Mouse (Mus musculus) spleen, adult 2 months (tissue): ENCODE results near the gene Scn3b. TPM values are rescaled to one million over a fixed set of nuclear protein-coding genes. Genes with fewer than 3 reads are reported as not detected.

Source experiments
- DNase-seq, 2 experiments: peaks; one replicate each; pipeline versions ENCODE4 v3.0.0 to v3.0.0-alpha.2; 2012 to 2021; ENCODE audit warnings: low spot score in 2 of 2, low read depth in 1 of 2
- H3K27ac ChIP-seq: fragments of 200-500 bp; 2 replicates; pipeline ENCODE4 v1.5.1; 2012; ENCODE audit warnings: low read length, inconsistent platforms; ENCODE audit not compliant: insufficient read depth
- H3K27me3 ChIP-seq: fragments of 200-500 bp; 2 replicates; pipeline ENCODE4 v1.6.1; 2012; ENCODE audit warnings: mild to moderate bottlenecking, moderate library complexity, low read length, inconsistent platforms; ENCODE audit not compliant: control insufficient read depth, insufficient read depth
- H3K36me3 ChIP-seq: fragments of 200-500 bp; 2 replicates; pipeline ENCODE4 v1.6.1; 2012; ENCODE audit warnings: mild to moderate bottlenecking, low read length, inconsistent platforms; ENCODE audit not compliant: control insufficient read depth, insufficient read depth
- H3K4me1 ChIP-seq: fragments of 200-500 bp; 2 replicates; pipeline ENCODE4 v1.6.1; 2011; ENCODE audit warnings: inconsistent platforms; ENCODE audit not compliant: control insufficient read depth, insufficient read depth, insufficient read length
- H3K4me3 ChIP-seq: fragments of 200-500 bp; 2 replicates; pipeline ENCODE4 v1.5.1; 2011; ENCODE audit warnings: mild to moderate bottlenecking, inconsistent platforms; ENCODE audit not compliant: insufficient read depth, insufficient read length; ENCODE audit errors: extremely low read depth
- CTCF ChIP-seq: fragments of 200-500 bp; IDR thresholded peaks from 2 replicates; pipeline ENCODE4 v1.5.1; 2011; ENCODE audit warnings: mild to moderate bottlenecking, inconsistent platforms; ENCODE audit not compliant: insufficient read depth, insufficient read length, insufficient replicate concordance; ENCODE audit errors: extremely low read depth
- POLR2A ChIP-seq: fragments of 200-500 bp; IDR thresholded peaks from 2 replicates; pipeline ENCODE4 v1.6.1; 2011; ENCODE audit warnings: low read depth, low read length, inconsistent platforms
- WGBS: fragments of 180-500 bp; shearing (Covaris S2); methylation state at CpG from one replicate; pipeline ENCODE4 v1.1.7; 2018; 5-methylcytosine and 5-hydroxymethylcytosine counted together
- polyA plus RNA-seq: library from polyadenylated mRNA; depleted of rRNA; stranded (reverse); fragments of >200 nt; gene quantifications from 2 replicates; pipeline ENCODE4 v1.2.3, GENCODE M21; 2012

Scn3b gene
- polyA plus RNA-seq, 1 experiment = 0.26 TPM

- no peak for DNase-seq
- WGBS = 75% methylated on average over 9 of the region's 9 CpGs
- no peak overlapping the region for H3K27ac ChIP-seq
- TF ChIP-seq CTCF = no peak
- TF ChIP-seq POLR2A = no peak
- peaks cover 1% of the 10 kb centered on the region; the same call in 1 of the 2 replicates for H3K27me3 ChIP-seq
- H3K4me1 ChIP-seq = no peaks in the 10 kb centered on the region
- H3K36me3 ChIP-seq = no peaks in the 10 kb centered on the region
- H3K4me3 ChIP-seq = no peak overlapping the region
Measured at GRCm38 (mm10) chr9:40245466-40245865, 23.6 kb upstream of the Scn3b start.

GRCm38 (mm10) chr9:40245974-40246665 is 22.9 kb upstream of the Scn3b start:
- Histone ChIP-seq H3K27ac (no peak overlapping the region), H3K36me3 (no peaks in the 10 kb centered on the region), H3K4me3 (no peak overlapping the region), H3K4me1 (no peaks in the 10 kb centered on the region), H3K27me3 (no peaks in the 10 kb centered on the region)
- WGBS = 86% methylated on average over 7 of the region's 7 CpGs
- DNase-seq = no peak
- TF ChIP-seq POLR2A = no peak
- no peak for TF ChIP-seq CTCF

- no peak for TF ChIP-seq CTCF
- no peak for TF ChIP-seq POLR2A
- H3K4me3 ChIP-seq = no peak overlapping the region
- H3K27ac ChIP-seq = no peak overlapping the region
- H3K4me1 ChIP-seq = no peaks in the 10 kb centered on the region
- no peaks in the 10 kb centered on the region for H3K36me3 ChIP-seq
- no peak for DNase-seq
- H3K27me3 ChIP-seq = no peaks in the 10 kb centered on the region
- 89% methylated on average over 6 of the region's 6 CpGs for WGBS
Measured at GRCm38 (mm10) chr9:40246702-40247101, 22.3 kb upstream of the Scn3b start.

- WGBS = 63% methylated on average over 1 of the region's 1 CpGs
- no peak for DNase-seq
- Histone ChIP-seq H3K36me3 (no peaks in the 10 kb centered on the region), H3K27ac (no peak overlapping the region), H3K4me3 (no peak overlapping the region), H3K27me3 (no peaks in the 10 kb centered on the region), H3K4me1 (no peaks in the 10 kb centered on the region)
- no peak for TF ChIP-seq CTCF
- TF ChIP-seq POLR2A = no peak
Measured at GRCm38 (mm10) chr9:40249106-40249505, 19.9 kb upstream of the Scn3b start.

- WGBS = 50% methylated on average over 3 of the region's 3 CpGs
- Histone ChIP-seq H3K27ac (no peak overlapping the region), H3K4me3 (no peak overlapping the region), H3K27me3 (no peaks in the 10 kb centered on the region), H3K4me1 (no peaks in the 10 kb centered on the region), H3K36me3 (no peaks in the 10 kb centered on the region)
- TF ChIP-seq POLR2A (no peak), CTCF (no peak)
- no peak for DNase-seq
Measured at GRCm38 (mm10) chr9:40252459-40252858, 16.6 kb upstream of the Scn3b start.

GRCm38 (mm10) chr9:40263874-40264273 is 5.1 kb upstream of the Scn3b start:
- Histone ChIP-seq H3K27me3 (no peaks in the 10 kb centered on the region), H3K4me3 (no peak overlapping the region), H3K4me1 (no peaks in the 10 kb centered on the region), H3K27ac (no peak overlapping the region), H3K36me3 (no peaks in the 10 kb centered on the region)
- DNase-seq = no peak
- no peak for TF ChIP-seq CTCF
- TF ChIP-seq POLR2A = no peak
- WGBS = 37% methylated on average over 6 of the region's 6 CpGs

GRCm38 (mm10) chr9:40268040-40268747 is 823 bp upstream of the Scn3b start:
- H3K27ac ChIP-seq = no peak overlapping the region
- no peaks in the 10 kb centered on the region for H3K36me3 ChIP-seq
- DNase-seq = no peak
- 24% methylated on average over 21 of the region's 21 CpGs for WGBS
- H3K27me3 ChIP-seq = no peaks in the 10 kb centered on the region
- no peaks in the 10 kb centered on the region for H3K4me1 ChIP-seq
- no peak overlapping the region for H3K4me3 ChIP-seq
- TF ChIP-seq POLR2A (no peak), CTCF (no peak)
